Mouse (Mus musculus) forebrain, embryonic 12.5 days (tissue): ENCODE measurements around the gene Cd300lg. TPM values are rescaled to one million over a fixed set of nuclear protein-coding genes. Genes with fewer than 3 reads are reported as not detected.
A peak's percentile ranks its signal among the peaks of the same experiment; 100 is the strongest.

Experiments
- ATAC-seq: fragments of 200-750 bp; cut with Nextera tagmentation; 2 replicates; pipeline ENCODE4 v1.8.0; 2017; ENCODE audit warnings: moderate TSS enrichment; ENCODE audit not compliant: low FRiP score
- H3K27ac ChIP-seq: fragments of 300-500 bp; sonication (generic); 2 replicates; pipeline ENCODE4 v1.5.1; 2016; ENCODE audit warnings: mild to moderate bottlenecking
- H3K27me3 ChIP-seq: fragments of 300-500 bp; sonication (generic); 2 replicates; pipeline ENCODE4 v1.6.1; 2016; ENCODE audit warnings: mild to moderate bottlenecking
- H3K36me3 ChIP-seq: fragments of 300-500 bp; sonication (generic); replicated peaks from 2 replicates; pipeline ENCODE4 v1.6.1; 2016; ENCODE audit warnings: mild to moderate bottlenecking
- H3K4me1 ChIP-seq: fragments of 300-500 bp; sonication (generic); 2 replicates; pipeline ENCODE4 v1.6.1; 2016
- H3K4me2 ChIP-seq: fragments of 300-500 bp; sonication (generic); 2 replicates; pipeline ENCODE4 v1.6.1; 2016; ENCODE audit warnings: mild to moderate bottlenecking, moderate library complexity
- H3K4me3 ChIP-seq: fragments of 300-500 bp; sonication (generic); replicated peaks from 2 replicates; pipeline ENCODE4 v1.5.1; 2016; ENCODE audit warnings: mild to moderate bottlenecking
- H3K9ac ChIP-seq: fragments of 300-500 bp; sonication (generic); 2 replicates; pipeline ENCODE4 v1.6.1; 2016; ENCODE audit warnings: mild to moderate bottlenecking
- H3K9me3 ChIP-seq: fragments of 300-500 bp; sonication (generic); 2 replicates; pipeline ENCODE4 v1.6.1; 2016
- WGBS: fragments of 180-500 bp; shearing (Covaris S2); methylation state at CpG from one replicate; pipeline ENCODE4 v1.1.7; 2016; 5-methylcytosine and 5-hydroxymethylcytosine counted together
- polyA plus RNA-seq: library from polyadenylated mRNA; unstranded; fragments of >200 nt; fragmentation: Nextera tagmentation; extraction: Ambion mirVana; gene quantifications from 2 replicates; pipeline ENCODE4 v1.2.1, GENCODE M21; 2016

Gene Cd300lg
- polyA plus RNA-seq, 1 experiment from 2014 or later = 0.23 TPM

DNA sequence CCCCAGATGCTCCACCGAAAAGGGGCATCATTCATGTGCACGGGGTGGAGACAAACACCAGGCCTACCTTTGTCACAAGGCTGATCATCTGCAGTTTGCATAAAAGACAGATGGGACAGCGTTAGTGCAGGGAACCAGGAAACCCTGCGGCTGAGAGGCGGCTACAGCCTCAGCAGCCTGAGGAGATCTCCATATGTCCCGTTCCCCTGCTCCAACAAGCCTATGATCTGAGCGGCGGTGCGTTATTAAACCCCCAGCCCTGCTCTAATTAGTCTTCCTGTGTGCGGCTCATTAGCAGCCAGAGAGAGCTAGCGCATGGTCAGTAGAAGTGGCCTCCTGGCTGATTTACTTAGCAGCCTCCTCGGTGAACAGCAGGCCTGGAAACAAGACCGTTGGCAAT lies 31.2 kb upstream of the Cd300lg start:
- H3K27me3 ChIP-seq = no peaks in the 10 kb centered on the region
- peaks cover 30% of the 10 kb centered on the region for H3K4me1 ChIP-seq
- no peak overlapping the region for H3K4me3 ChIP-seq
- peaks cover 80% of the 10 kb centered on the region for H3K36me3 ChIP-seq
- H3K9ac ChIP-seq = peak overlapping the region; percentile 21; the same call in 1 of the 2 replicates
- ATAC-seq = peak; percentile 87
- no peak overlapping the region for H3K4me2 ChIP-seq
- H3K27ac ChIP-seq = peak overlapping the region; percentile 92
- 35% methylated on average over 13 of the region's 13 CpGs for WGBS
- no peaks in the 10 kb centered on the region for H3K9me3 ChIP-seq

DNA sequence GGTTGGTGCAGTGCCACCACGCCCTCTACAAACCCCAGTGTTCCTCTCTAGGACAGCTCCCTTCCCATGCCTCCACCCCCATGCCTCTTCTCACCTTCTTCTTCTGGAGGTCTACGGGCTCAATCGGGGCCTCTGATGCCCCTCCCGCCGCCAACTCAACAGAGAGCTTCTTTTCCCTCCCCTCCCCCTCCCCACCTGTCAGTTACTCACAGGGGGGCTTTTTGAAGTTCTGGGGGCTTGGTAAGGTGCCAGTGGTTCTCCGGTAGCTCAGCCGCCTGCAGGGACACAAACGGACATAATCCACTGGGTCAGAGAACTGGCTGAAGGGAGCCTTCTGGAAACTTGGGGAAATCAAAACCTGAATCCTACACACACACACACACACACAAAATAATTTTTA lies 29.8 kb upstream of the Cd300lg start:
- H3K27me3 ChIP-seq = no peaks in the 10 kb centered on the region
- H3K9me3 ChIP-seq = no peaks in the 10 kb centered on the region
- 80% methylated on average over 8 of the region's 8 CpGs for WGBS
- H3K4me2 ChIP-seq = no peak overlapping the region
- no peak overlapping the region for H3K9ac ChIP-seq
- ATAC-seq = no peak
- H3K36me3 ChIP-seq = peaks cover 80% of the 10 kb centered on the region
- H3K4me3 ChIP-seq = no peak overlapping the region
- no peak overlapping the region for H3K27ac ChIP-seq
- peaks cover 24% of the 10 kb centered on the region for H3K4me1 ChIP-seq

DNA sequence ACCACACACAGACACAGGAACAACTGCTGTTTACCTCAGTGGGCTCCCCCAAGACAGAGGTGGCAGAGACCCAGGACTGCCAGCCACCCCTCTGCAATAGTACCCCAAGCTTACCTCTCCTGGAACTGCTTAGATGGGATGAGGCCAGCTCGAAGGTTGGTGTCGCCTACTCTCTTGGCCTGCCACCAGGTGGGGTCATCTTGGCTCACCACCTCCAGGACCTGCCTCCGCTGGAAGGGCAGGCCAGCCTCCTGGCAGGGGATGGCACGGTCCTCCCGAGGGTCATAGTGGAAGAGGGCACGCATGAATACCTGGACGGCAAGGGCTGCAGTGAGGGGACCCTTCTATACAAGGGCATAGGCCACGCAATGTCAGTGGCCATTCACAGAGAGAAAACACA lies 28.1 kb upstream of the Cd300lg start:
- Histone ChIP-seq H3K4me1 (peaks cover 21% of the 10 kb centered on the region), H3K4me3 (no peak overlapping the region), H3K9ac (no peak overlapping the region), H3K9me3 (no peaks in the 10 kb centered on the region), H3K36me3 (peaks cover 81% of the 10 kb centered on the region), H3K27ac (no peak overlapping the region), H3K27me3 (no peaks in the 10 kb centered on the region), H3K4me2 (no peak overlapping the region)
- 91% methylated on average over 8 of the region's 8 CpGs for WGBS
- no peak for ATAC-seq

DNA sequence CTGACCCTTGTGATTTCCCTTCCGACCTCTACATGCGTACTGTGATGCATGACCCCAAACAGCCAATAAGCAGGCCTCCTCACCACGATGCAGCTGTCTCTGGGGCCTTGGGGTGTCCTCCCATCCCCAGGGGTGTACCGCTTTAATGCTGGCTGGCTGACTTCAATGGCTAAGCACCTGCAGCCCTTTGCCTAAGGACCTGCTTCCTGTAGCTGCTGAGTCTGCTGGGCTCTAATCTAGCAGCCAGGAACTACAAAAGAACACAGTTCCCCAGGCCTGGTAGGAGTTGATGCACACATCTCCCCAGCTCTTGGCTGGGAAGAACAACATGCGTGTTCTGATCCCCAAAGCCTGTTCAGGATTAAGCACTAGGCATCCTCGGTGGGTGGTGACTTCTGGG lies 25.8 kb upstream of the Cd300lg start:
- no peak overlapping the region for H3K27ac ChIP-seq
- H3K4me2 ChIP-seq = no peak overlapping the region
- peaks cover 13% of the 10 kb centered on the region for H3K4me1 ChIP-seq
- H3K36me3 ChIP-seq = peaks cover 76% of the 10 kb centered on the region
- no peak overlapping the region for H3K9ac ChIP-seq
- H3K27me3 ChIP-seq = no peaks in the 10 kb centered on the region
- WGBS = 71% methylated on average over 6 of the region's 6 CpGs
- H3K9me3 ChIP-seq = no peaks in the 10 kb centered on the region
- ATAC-seq = no peak
- H3K4me3 ChIP-seq = no peak overlapping the region

DNA sequence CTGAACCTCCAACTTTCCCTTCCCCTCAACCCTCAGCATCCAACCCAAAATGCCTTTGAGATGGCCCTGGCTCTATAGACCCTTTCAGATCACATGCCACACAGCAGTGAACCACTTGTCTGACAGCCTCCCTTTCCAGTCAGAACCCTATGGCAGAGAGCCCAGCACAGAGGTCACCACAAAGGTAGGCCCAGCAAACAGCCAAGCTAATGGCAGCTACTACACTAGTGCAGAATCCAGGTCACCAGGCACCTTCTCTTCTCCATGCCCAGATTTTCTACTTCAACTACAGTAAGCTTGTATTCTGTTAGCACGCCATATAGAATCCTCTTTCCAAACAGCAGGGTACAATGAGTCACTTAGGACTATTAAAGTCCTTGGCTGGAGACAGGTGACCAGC lies 25.2 kb upstream of the Cd300lg start:
- H3K4me3 ChIP-seq = no peak overlapping the region
- WGBS = 94% methylated on average over 1 of the region's 1 CpGs

DNA sequence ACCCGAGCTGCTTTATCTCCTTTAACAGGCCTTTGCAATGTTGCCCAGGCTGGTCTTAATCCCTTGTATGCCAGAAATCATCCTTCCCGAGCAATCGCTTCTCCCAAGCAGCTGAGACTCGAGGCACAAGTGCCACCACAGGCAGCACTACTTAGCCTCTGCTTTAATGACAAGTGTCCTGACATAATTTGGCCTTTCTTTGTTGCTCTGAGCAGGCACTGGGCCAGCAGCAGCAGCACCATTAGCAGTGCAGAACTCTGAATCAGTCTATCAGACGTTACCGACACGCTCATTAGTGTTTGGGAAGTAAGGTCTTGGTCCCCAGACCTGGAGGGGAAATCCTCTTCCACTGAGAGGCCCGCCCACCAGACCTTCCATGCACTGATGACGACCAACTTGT lies 21.6 kb upstream of the Cd300lg start:
- no peak overlapping the region for H3K4me2 ChIP-seq
- H3K4me1 ChIP-seq = peaks cover 8% of the 10 kb centered on the region
- no peak for ATAC-seq
- H3K9ac ChIP-seq = no peak overlapping the region
- no peak overlapping the region for H3K4me3 ChIP-seq
- H3K27me3 ChIP-seq = no peaks in the 10 kb centered on the region
- H3K9me3 ChIP-seq = no peaks in the 10 kb centered on the region
- 63% methylated on average over 9 of the region's 9 CpGs for WGBS
- no peak overlapping the region for H3K27ac ChIP-seq
- H3K36me3 ChIP-seq = peaks cover 65% of the 10 kb centered on the region

More for the DNA sequence above, 25.2 kb upstream of the Cd300lg start:
- Histone ChIP-seq H3K36me3 (peaks cover 71% of the 10 kb centered on the region), H3K9ac (no peak overlapping the region), H3K27me3 (no peaks in the 10 kb centered on the region), H3K27ac (no peak overlapping the region), H3K4me1 (peaks cover 7% of the 10 kb centered on the region), H3K4me2 (no peak overlapping the region), H3K9me3 (no peaks in the 10 kb centered on the region)
- no peak for ATAC-seq

DNA sequence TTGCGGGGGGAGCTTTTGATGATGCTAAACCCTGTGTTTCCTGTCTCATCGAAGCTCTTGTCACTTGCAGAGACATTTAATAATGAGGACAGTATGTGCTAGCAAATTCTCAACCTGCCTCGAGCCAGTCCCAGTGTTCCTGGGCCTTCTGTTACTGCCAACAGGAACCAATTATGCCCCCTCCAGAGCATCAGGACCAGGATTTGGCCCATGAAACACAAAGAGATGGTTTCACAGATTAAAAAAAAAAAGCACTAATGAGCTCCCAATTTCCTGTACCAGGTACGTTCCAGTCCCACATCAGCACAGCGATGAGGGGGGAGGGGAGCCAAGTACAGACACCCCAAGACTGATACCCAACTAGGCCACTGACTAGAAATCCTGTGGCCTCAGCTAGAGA lies 20.1 kb upstream of the Cd300lg start:
- Histone ChIP-seq H3K4me2 (no peak overlapping the region), H3K27ac (0 out of 2 replicates have a peak overlapping the region, but pooled peaks have one; percentile 46), H3K9ac (no peak overlapping the region), H3K4me1 (peaks cover 23% of the 10 kb centered on the region), H3K9me3 (no peaks in the 10 kb centered on the region), H3K36me3 (peaks cover 53% of the 10 kb centered on the region), H3K4me3 (no peak overlapping the region), H3K27me3 (no peaks in the 10 kb centered on the region)
- 83% methylated on average over 5 of the region's 5 CpGs for WGBS
- no peak for ATAC-seq

DNA sequence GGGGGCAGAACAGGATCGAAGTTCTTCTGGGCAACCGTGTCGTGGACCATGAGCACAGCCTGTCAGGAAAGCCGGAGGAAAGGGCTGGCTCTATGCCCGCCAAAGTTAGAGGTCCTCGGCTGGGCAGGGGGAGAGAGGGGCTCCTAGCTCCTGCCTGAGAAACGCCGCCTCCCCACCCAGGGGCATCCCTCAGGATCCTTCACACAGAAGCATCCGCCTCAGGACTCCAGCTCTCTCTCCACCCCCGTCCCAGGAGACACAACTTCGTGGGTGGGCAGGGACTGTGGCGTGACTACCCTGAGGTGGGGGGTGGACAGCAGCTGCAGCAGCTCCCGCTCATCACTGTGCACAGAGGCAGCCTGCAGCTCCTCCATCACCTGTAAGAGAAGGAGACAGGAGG lies 17.9 kb upstream of the Cd300lg start:
- Histone ChIP-seq H3K27me3 (no peaks in the 10 kb centered on the region), H3K36me3 (peaks cover 33% of the 10 kb centered on the region), H3K4me1 (peaks cover 38% of the 10 kb centered on the region), H3K4me2 (no peak overlapping the region), H3K4me3 (no peak overlapping the region), H3K27ac (no peak overlapping the region; the same call in 1 of the 2 replicates), H3K9ac (no peak overlapping the region), H3K9me3 (no peaks in the 10 kb centered on the region)
- ATAC-seq = no peak
- 87% methylated on average over 13 of the region's 13 CpGs for WGBS

DNA sequence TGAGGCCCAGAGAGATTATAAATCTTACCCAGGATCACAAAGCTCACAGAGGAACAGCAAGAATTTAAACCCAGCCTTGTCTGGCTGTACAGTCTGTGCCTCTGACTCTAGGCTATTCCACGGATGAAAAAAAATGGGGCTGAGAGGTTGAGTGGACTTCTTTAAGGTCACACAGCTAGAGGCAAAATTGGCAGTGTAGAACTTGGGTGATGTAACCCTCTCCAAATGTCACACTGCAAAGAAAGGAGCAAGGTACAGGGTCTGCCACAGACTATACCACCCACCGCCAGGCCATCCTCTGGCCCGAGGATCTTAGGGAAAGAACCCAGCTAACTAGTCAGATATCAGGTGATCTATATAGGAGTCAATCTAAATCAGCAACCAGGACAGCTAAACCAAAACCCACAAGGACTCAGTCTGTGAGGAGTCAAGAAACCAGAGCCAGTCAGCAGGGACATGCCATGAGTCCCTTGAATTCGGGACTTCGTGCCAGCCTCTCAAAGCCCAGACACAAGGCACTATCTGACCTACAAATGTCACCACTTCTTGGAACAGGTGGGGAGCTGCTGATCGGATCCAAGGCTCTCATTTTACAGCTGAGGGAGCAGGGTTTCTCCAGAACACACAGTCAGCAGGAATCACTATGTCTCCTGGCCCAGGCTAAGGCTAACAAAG lies 17.1 kb upstream of the Cd300lg start:
- no peaks in the 10 kb centered on the region for H3K9me3 ChIP-seq
- H3K27ac ChIP-seq = no peak overlapping the region
- no peak for ATAC-seq
- WGBS = 90% methylated on average over 6 of the region's 6 CpGs
- H3K9ac ChIP-seq = 0 out of 2 replicates have a peak overlapping the region, but pooled peaks have one; percentile 85
- H3K27me3 ChIP-seq = no peaks in the 10 kb centered on the region
- peaks cover 38% of the 10 kb centered on the region for H3K4me1 ChIP-seq
- no peak overlapping the region for H3K4me3 ChIP-seq
- H3K36me3 ChIP-seq = peaks cover 26% of the 10 kb centered on the region
- H3K4me2 ChIP-seq = no peak overlapping the region

DNA sequence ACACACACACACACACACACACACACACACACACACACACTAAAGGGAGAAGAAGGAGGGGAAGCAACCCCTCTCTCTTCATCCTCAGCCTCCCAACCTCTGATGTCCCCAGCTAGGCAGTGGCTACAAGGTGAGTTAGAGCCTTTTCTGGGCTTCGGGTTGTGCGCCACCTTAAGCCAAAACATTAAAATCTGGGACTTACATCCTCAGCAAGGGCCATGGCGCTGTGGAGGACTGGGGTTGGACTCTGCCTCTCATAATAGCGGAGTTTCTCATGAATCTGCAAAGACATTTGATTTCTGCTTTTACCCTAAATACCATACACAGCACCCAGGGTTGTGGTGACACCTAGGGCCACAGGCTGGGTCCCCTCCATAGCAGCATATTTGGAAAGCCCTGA lies 16.4 kb upstream of the Cd300lg start:
- Histone ChIP-seq H3K4me2 (peak overlapping the region; percentile 78), H3K9me3 (no peaks in the 10 kb centered on the region), H3K4me1 (peaks cover 35% of the 10 kb centered on the region), H3K27me3 (no peaks in the 10 kb centered on the region), H3K4me3 (peak overlapping the region; percentile 69; the same call in 1 of the 2 replicates), H3K36me3 (peaks cover 26% of the 10 kb centered on the region), H3K27ac (0 out of 2 replicates have a peak overlapping the region, but pooled peaks have one; percentile 20), H3K9ac (peak overlapping the region; percentile 85; the same call in 1 of the 2 replicates)
- ATAC-seq = no peak
- 87% methylated on average over 4 of the region's 4 CpGs for WGBS

DNA sequence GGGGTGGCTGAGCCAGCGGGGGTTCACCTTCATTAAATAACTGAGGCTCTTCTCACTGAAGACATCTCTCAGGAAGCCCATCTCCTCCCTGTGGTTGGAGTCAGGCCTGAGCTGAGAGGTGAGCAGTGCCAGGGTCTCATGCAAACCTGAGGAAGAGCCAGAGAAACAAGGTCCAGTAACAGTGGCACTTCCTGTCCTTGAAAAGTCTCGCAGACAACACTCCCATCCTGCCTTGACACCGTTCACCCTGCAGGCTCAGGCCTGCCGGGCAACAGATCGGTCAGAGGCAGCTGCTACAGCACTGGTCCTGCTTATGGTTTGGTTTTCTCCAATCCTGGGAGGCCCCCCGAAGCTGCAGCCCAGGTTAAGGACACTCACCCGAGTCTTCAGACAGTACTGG lies 16.0 kb upstream of the Cd300lg start:
- Histone ChIP-seq H3K9me3 (no peaks in the 10 kb centered on the region), H3K4me3 (peak overlapping the region; percentile 69), H3K27me3 (no peaks in the 10 kb centered on the region), H3K4me1 (peaks cover 34% of the 10 kb centered on the region), H3K36me3 (peaks cover 26% of the 10 kb centered on the region), H3K4me2 (peak overlapping the region; percentile 78), H3K9ac (peak overlapping the region; percentile 85), H3K27ac (0 out of 2 replicates have a peak overlapping the region, but pooled peaks have one; percentile 20)
- ATAC-seq = no peak
- WGBS = 38% methylated on average over 7 of the region's 7 CpGs

DNA sequence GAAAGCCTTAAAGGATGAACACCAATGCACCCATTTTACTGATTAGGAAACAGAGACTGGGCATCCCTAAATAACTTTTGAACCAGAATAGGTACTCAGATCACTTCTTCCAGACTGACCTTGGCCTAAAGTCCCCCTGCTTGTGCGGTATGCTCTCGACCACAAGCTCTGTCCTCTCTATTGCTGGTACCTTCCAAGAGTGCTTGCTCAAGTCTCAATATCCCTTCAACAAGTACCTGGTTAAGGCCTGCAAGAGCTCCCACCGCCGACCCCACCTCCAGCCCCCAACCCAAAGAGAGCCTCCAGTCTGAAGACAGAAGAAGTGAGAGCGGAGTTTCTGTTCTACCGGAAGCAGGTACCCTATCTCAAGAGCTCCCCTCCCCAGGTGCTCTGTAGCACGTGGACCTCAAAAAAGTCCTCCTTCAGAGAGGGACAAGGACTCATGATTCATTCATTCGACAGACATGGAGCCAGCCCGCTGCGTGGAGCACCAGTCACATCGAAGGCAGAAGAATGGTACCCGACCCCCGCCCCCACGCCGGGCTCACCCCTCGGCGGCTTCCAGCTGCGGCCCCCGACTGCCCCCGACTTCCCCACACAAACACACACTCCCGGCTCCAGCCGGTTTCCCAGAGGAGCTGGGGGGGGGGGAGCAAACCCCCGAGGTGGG lies 15.2 kb upstream of the Cd300lg start:
- peaks cover 26% of the 10 kb centered on the region for H3K36me3 ChIP-seq
- H3K9ac ChIP-seq = peak overlapping the region; percentile 85
- WGBS = 1% methylated on average over 23 of the region's 23 CpGs
- peak overlapping the region; percentile 69 for H3K4me3 ChIP-seq
- peaks cover 34% of the 10 kb centered on the region for H3K4me1 ChIP-seq
- no peak; the same call in 1 of the 2 replicates for ATAC-seq
- peak overlapping the region; percentile 95 for H3K27ac ChIP-seq
- H3K27me3 ChIP-seq = 0 out of 2 replicates have a peak, but pooled peaks cover 2% of the 10 kb centered on the region
- H3K9me3 ChIP-seq = no peaks in the 10 kb centered on the region
- H3K4me2 ChIP-seq = peak overlapping the region; percentile 78
